Mouse (Mus musculus): ENCODE measurements around the gene Cubn.

DNA sequence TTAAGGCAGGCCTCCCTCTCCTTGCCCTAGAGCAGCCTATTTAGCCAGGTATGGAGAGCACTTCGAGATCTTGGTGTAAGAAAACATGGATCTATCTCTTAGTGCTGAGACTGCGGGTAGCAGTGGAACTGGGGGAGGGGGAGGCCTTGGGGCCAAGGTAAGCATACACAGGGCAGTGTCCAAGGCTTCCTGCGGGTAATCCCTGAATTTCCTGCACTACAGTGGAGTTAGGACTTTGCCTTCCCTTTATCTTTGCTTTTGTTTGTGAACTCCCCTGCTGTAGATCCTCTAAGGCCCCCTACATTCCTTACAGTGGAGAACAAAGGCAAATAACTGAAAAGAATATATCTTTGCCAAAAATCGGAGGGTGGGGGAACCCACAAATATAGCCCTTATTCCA is 23.3 kb upstream of the Cubn start:
- TF ChIP-seq POLR2A (IDR thresholded peaks at IDR 0.05; ENCODE audit: insufficient read length, low read depth) (no peak), TCF12 (IDR thresholded peaks at IDR 0.05; ENCODE audit: insufficient read depth, poor library complexity, severe bottlenecking) (no peak), MAX (IDR thresholded peaks at IDR 0.05; ENCODE audit: low read depth) (no peak), MYOG (IDR thresholded peaks at IDR 0.05; ENCODE audit: control insufficient read depth in 1 of 3, insufficient read depth in 1 of 3, insufficient read length in 2 of 3, low read depth in 2 of 3) (no peak), USF1 (IDR thresholded peaks at IDR 0.05; ENCODE audit: low read depth) (no peak), SRF (IDR thresholded peaks at IDR 0.05; ENCODE audit: control insufficient read depth, insufficient read length, low read depth) (no peak), CEBPB (IDR thresholded peaks at IDR 0.05; ENCODE audit: insufficient read depth, poor library complexity, severe bottlenecking) (no peak), POLR2AphosphoS2 (IDR thresholded peaks at IDR 0.05; ENCODE audit: insufficient read length, low read depth) (no peak), REST (IDR thresholded peaks at IDR 0.05; ENCODE audit: insufficient read depth, insufficient read length) (no peak), TCF3 (IDR thresholded peaks at IDR 0.05; ENCODE audit: insufficient read length, low read depth) (no peak)
